Comparison of ENCODE assay signal across 12 mouse cellular contexts in genomic region chr17:73071725-73072263, GRCm38 (mm10). TPM values are rescaled to one million over a fixed set of nuclear protein-coding genes. Genes with fewer than 3 reads are reported as not detected.
DNase-seq lines count a peak whose midpoint lies in the region; ATAC-seq and TF ChIP-seq lines count a peak whose summit lies in the region.
"Had no signal": no experiment of that assay in that cellular context is flagged by ENCODE, and none has a peak within 500 bp of the region (broad histone marks: within the 10 kb centered on the region; RNA-seq: fewer than 3 reads in every experiment).

No protein-coding gene starts in this region.

- H3K9ac ChIP-seq in intestine, embryonic 14.5 days (ENCODE audit: low read length), result no peak overlapping the region
- no peak overlapping the region for H3K9ac ChIP-seq in intestine, postnatal 0 days (ENCODE audit: low read depth, low read length)
- H3K9ac ChIP-seq: embryonic facial prominence, embryonic 13.5 days; forebrain, postnatal 0 days had no signal

- H3K9me3 ChIP-seq in intestine, embryonic 14.5 days (ENCODE audit: control insufficient read depth, low read length), result no peaks in the 10 kb centered on the region
- no peaks in the 10 kb centered on the region for H3K9me3 ChIP-seq in intestine, postnatal 0 days (ENCODE audit: control insufficient read depth)
- H3K9me3 ChIP-seq: embryonic facial prominence, embryonic 13.5 days had no signal

- H3K27ac ChIP-seq in kidney, adult 2 months (ENCODE audit: insufficient read depth, low read depth, low read length), result peak overlapping the region; percentile 76
- H3K27ac ChIP-seq in intestine, embryonic 14.5 days (ENCODE audit: low read depth), result peak overlapping the region; percentile 89
- H3K27ac ChIP-seq in intestine, postnatal 0 days (ENCODE audit: low read depth, low read length), result peak overlapping the region; percentile 11
- H3K27ac ChIP-seq: embryonic facial prominence, embryonic 13.5 days had no signal

- TF ChIP-seq CTCF in kidney, adult 2 months (conservative IDR thresholded peaks at IDR 0.05; ENCODE audit: insufficient read depth, insufficient read length, low read depth, low read length), result no peak
- TF ChIP-seq CTCF in intestine, postnatal 0 days (IDR thresholded peaks at IDR 0.05; ENCODE audit: low read depth), result no peak

- DNase-seq in kidney, adult 2 months, result peak; percentile 43
- DNase-seq in kidney, adult 11 months, result no peak
- DNase-seq in intestine, embryonic 14.5 days (ENCODE audit: low spot score), result no peak
- peak; percentile 63 for DNase-seq in lung, postnatal 36 days
- no peak for DNase-seq in adrenal gland, postnatal 10 days
- no peak for DNase-seq in ovary, postnatal 10 days (ENCODE audit: low spot score)
- DNase-seq: cerebellum, adult 11-12 months; spleen, adult 18-20 months; thymus, postnatal 25 days had no signal

- peak; percentile 30 for ATAC-seq in intestine, embryonic 14.5 days (replicated peaks; ENCODE audit: low FRiP score, low TSS enrichment, low read depth)
- ATAC-seq in intestine, postnatal 0 days, result no peak

- 0 out of 2 replicates have a peak, but pooled peaks cover 6% of the 10 kb centered on the region for H3K4me1 ChIP-seq in kidney, adult 2 months (ENCODE audit: control insufficient read depth, insufficient read depth, low read length)
- H3K4me1 ChIP-seq in intestine, embryonic 14.5 days (replicated peaks; ENCODE audit: control insufficient read depth, insufficient read depth, low read length), result peaks cover 35% of the 10 kb centered on the region
- H3K4me1 ChIP-seq in intestine, postnatal 0 days (replicated peaks; ENCODE audit: control insufficient read depth, insufficient read depth, low read length), result 0 out of 2 replicates have a peak, but pooled peaks cover 3% of the 10 kb centered on the region

- no peak for TF ChIP-seq POLR2A in kidney, adult 2 months (IDR thresholded peaks at IDR 0.05; ENCODE audit: low read depth, low read length)

- H3K4me2 ChIP-seq in intestine, embryonic 14.5 days (ENCODE audit: low read length), result no peak overlapping the region
- H3K4me2 ChIP-seq in intestine, postnatal 0 days (replicated peaks; ENCODE audit: low read depth), result no peak overlapping the region
- H3K4me2 ChIP-seq: embryonic facial prominence, embryonic 13.5 days had no signal

- no peak overlapping the region for H3K4me3 ChIP-seq in kidney, adult 2 months (ENCODE audit: insufficient read depth, low read depth, low read length)
- no peak overlapping the region for H3K4me3 ChIP-seq in intestine, embryonic 14.5 days (ENCODE audit: low read depth, low read length)
- H3K4me3 ChIP-seq in intestine, postnatal 0 days (ENCODE audit: low read depth, low read length), result no peak overlapping the region
- H3K4me3 ChIP-seq: embryonic facial prominence, embryonic 13.5 days had no signal

- WGBS in kidney, adult 2 months, result 71% methylated on average over 5 of the region's 5 CpGs
- 41% methylated on average over 5 of the region's 5 CpGs for WGBS in intestine, embryonic 14.5 days
- 73% methylated on average over 5 of the region's 5 CpGs for WGBS in intestine, postnatal 0 days

- no peaks in the 10 kb centered on the region for H3K27me3 ChIP-seq in kidney, adult 2 months (replicated peaks; ENCODE audit: control insufficient read depth, insufficient read depth, low read length)
- H3K27me3 ChIP-seq in intestine, embryonic 14.5 days (replicated peaks; ENCODE audit: control insufficient read depth, insufficient read depth, low read length), result no peaks in the 10 kb centered on the region
- H3K27me3 ChIP-seq in intestine, postnatal 0 days (replicated peaks; ENCODE audit: control insufficient read depth, insufficient read depth, low read length), result no peaks in the 10 kb centered on the region
- H3K27me3 ChIP-seq: embryonic facial prominence, embryonic 13.5 days had no signal

- no peaks in the 10 kb centered on the region for H3K36me3 ChIP-seq in kidney, adult 2 months (ENCODE audit: control insufficient read depth, insufficient read depth, low read length)
- no peaks in the 10 kb centered on the region for H3K36me3 ChIP-seq in intestine, embryonic 14.5 days (ENCODE audit: control insufficient read depth, insufficient read depth, low read length)
- H3K36me3 ChIP-seq in intestine, postnatal 0 days (ENCODE audit: control insufficient read depth, insufficient read depth), result no peaks in the 10 kb centered on the region
- H3K36me3 ChIP-seq: embryonic facial prominence, embryonic 13.5 days had no signal

RNA-seq across cellular contexts. Expression of gene Lclat1, which starts 36.0 kb away (rescaled TPM):
- 17.3 and 18.8 TPM in 2 replicates for polyA plus RNA-seq in kidney, adult 2 months (2012; rRNA removed)
- 29.2 and 34.6 TPM in 2 replicates for polyA plus RNA-seq in intestine, embryonic 14.5 days (2014; fragmentation: Nextera tagmentation; extraction: Ambion mirVana)
- 21.0 and 24.3 TPM in 2 replicates for polyA plus RNA-seq in intestine, postnatal 0 days (2015; fragmentation: Nextera tagmentation; extraction: Ambion mirVana)
- total RNA-seq in adrenal gland, postnatal 10 days (2021), result 10 to 100 TPM; 35.3 to 39.1 TPM

Comparison
In these comparisons a context has a peak if more than half of its experiments do, and no peak if none do; other contexts are left out.
1. DNase-seq: peak in kidney, adult 2 months (single experiment) and lung, postnatal 36 days (single experiment); none in kidney, adult 11 months (single experiment), intestine, embryonic 14.5 days (single experiment), adrenal gland, postnatal 10 days (single experiment) and ovary, postnatal 10 days (single experiment).
2. H3K27ac ChIP-seq: peak in every context shown above with its lines; median percentile 89 in intestine, embryonic 14.5 days; 76 in kidney, adult 2 months; 11 in intestine, postnatal 0 days.